Mouse (Mus musculus) thymus, adult 2 months (tissue): ENCODE results near the gene Fhad1.

Source experiments
- CTCF ChIP-seq: fragments of 200-500 bp; IDR thresholded peaks from 2 replicates; pipeline ENCODE4 v1.5.1; 2012; ENCODE audit warnings: mild to moderate bottlenecking, control low read depth, low read length, moderate library complexity, borderline replicate concordance; ENCODE audit not compliant: control insufficient read depth, poor library complexity, insufficient read depth; ENCODE audit errors: extremely low read depth
- POLR2A ChIP-seq: fragments of 200-500 bp; IDR thresholded peaks from 2 replicates; pipeline ENCODE4 v1.6.1; 2012; ENCODE audit warnings: mild to moderate bottlenecking, low read length, control low read depth, moderate library complexity; ENCODE audit not compliant: control insufficient read depth, poor library complexity, insufficient read depth; ENCODE audit errors: extremely low read depth

DNA sequence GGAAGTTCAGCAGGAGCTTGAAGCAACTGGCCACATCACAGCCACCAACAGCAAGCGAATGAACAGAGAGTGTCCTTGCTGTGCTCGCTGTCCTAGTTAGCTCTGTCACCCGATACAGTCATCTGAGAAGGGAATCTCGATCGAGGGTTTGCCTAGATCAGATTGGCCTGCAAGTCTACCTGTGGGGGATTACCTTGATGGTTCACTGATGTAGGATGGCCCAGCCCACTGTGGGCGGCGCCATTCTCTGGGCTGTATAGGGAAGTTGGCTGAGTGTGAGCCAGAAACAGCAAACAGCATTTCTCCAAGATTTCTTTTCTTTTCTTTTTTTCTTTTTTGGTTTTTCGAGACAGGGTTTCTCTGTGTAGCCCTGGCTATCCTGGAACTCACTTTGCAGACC lies 150.4 kb downstream of the Fhad1 start:
- TF ChIP-seq CTCF = no peak
- no peak for TF ChIP-seq POLR2A
